Mouse (Mus musculus): ENCODE results near the gene L2hgdh. TPM values are rescaled to one million over a fixed set of nuclear protein-coding genes. Genes with fewer than 3 reads are reported as not detected.
A peak's percentile ranks its signal among the peaks of the same experiment; 100 is the strongest.
"Not testable (repeated sequence)": the region's sequence is repeated elsewhere in the genome, so short reads cannot be mapped to it uniquely, and the experiment has no call there.

The L2hgdh gene
- polyA plus RNA-seq, 1 experiment from 2014 or later, result 9.7 TPM

DNA sequence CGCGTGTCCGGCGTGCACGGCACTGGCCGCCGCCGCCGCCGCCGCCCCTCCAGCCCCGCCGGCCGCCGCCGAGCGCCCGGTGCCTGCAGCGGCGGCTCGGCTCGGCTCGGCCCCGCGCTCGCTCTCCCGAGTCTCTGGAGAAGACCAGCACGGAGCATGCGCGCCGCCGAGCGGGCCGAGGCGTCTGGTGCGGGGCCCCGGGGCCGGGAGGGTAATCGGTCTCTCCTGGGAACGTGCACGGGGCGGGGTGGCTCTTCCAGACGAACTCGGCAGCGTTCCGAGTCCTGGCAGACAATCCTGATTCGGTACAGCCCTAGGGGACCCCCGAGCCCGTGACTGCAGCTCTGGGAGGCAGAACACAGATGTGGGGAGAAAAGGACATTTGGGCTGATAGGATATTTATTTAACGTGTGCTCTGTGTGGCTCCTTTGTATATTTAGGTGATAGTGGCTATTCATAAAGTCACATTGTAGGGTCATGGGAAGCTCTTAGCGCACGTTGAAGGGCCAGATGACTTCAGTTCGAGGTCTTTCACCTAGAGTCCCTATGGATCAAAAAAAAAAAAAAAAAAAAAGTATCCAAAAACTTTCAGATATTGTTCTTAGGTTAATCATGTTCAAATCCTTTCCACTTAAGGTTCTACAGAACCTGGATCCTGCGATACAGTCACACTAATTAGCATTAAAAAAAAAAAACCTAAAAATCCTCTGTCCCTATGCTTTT is 42.4 kb downstream of the L2hgdh start:
- 2% methylated on average over 31 of the region's 54 CpGs for WGBS
- H3K4me1 ChIP-seq (replicated peaks), result peaks cover 10% of the 10 kb centered on the region
- peak overlapping the region; percentile 98 for H3K27ac ChIP-seq
- peak overlapping the region; percentile 72 for H3K4me2 ChIP-seq (replicated peaks)
- H3K9ac ChIP-seq (replicated peaks), result peak overlapping the region; percentile 95
- no peaks in the 10 kb centered on the region for H3K36me3 ChIP-seq
- no peaks in the 10 kb centered on the region for H3K9me3 ChIP-seq
- ATAC-seq, result peak; percentile 94
- peak overlapping the region; percentile 94 for H3K4me3 ChIP-seq (replicated peaks)
- no peaks in the 10 kb centered on the region for H3K27me3 ChIP-seq

DNA sequence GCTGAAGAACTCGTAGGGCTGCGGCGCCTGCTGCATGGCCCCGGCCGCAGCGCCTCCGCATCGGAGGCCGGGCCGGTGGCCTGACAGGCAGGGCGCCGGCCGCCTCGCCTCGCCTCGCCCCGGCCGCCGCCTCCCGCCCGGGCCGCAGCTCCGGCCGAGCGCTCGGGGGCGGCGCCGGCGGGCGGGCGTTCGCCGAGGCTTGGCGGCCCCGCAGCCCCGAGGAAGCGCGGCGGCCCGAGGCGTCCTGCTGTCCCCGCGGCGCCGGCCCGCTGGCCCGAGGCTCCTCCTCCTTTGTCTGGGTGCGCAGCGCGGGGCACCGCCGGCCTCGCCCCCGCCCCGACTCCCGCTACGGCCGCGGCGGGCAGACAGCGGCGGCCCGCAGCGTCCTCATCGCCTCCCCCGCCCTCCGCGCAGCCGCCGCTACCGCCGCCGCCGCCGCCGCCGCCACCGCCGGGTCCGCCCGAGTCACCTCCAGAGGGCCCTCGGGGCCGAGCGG is 43.1 kb downstream of the L2hgdh start, which contains the start of gene Sos2:
Gene Sos2, minus strand, starts transcription at position 287 of the 496 bp plus-strand sequence.
- peak; percentile 89 for ATAC-seq
- H3K4me1 ChIP-seq (replicated peaks), result peaks cover 10% of the 10 kb centered on the region
- 0% methylated on average over 12 of the region's 85 CpGs for WGBS

DNA sequence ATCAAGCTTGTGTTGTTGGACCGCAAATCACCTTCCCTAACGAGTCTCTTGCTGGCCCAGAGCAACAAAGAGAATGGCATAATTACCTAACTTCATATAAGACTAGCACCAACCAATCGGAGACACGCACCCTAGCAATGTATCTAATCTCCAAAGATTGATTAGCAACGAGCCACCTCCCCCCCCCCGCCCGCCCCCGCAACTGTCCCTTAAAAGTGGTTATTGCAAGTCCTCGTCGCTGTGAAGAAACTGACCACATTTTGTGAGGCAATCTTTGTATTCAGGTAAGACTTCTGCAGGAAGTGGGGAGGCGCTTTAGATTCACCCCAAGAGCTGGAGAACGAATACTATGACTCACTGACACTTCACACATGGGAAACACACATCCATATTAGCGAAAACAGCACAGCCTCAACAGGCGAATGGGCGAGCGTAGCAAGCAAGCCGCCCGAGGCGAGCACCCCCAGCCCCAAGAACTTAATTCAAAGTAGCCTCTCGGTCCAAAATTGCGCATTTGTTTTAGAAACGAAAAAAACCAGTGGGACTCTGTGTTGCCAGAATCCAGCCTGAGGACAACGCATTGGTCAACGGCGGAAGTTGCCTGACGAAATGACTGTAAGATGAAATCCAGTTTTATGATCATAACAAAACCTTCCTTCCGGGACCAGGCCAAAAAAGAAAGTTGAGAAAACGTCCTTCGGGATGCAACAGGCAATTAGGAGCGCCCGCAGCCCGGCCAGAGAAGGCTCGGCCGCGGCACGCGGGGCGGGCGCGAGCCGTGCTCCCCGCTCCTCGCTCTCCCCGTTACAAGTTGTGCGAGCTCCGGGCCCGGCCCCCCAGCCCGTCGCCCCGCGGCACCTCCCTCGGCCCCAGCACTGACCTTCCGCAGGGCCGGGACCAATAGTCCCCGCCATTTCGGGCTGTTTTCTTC is 43.8 kb downstream of the L2hgdh start:
- WGBS, result 1% methylated on average over 50 of the region's 56 CpGs
- no peaks in the 10 kb centered on the region for H3K36me3 ChIP-seq
- peaks cover 10% of the 10 kb centered on the region for H3K4me1 ChIP-seq (replicated peaks)
- no peaks in the 10 kb centered on the region for H3K27me3 ChIP-seq
- no peaks in the 10 kb centered on the region for H3K9me3 ChIP-seq
- H3K4me3 ChIP-seq (replicated peaks), result peak overlapping the region; percentile 94
- H3K4me2 ChIP-seq (replicated peaks), result peak overlapping the region; percentile 72
- peak overlapping the region; percentile 98 for H3K27ac ChIP-seq
- H3K9ac ChIP-seq (replicated peaks), result peak overlapping the region; percentile 95
- peak; percentile 65 for ATAC-seq

More for the DNA sequence above, 43.1 kb downstream of the L2hgdh start, which contains the start of gene Sos2:
- Histone ChIP-seq H3K36me3 (no peaks in the 10 kb centered on the region), H3K27ac (peak within 1 kb of the TSS; percentile 98), H3K27me3 (no peaks in the 10 kb centered on the region), H3K9me3 (no peaks in the 10 kb centered on the region), H3K4me2 (replicated peaks) (peak within 1 kb of the TSS; percentile 72), H3K4me3 (replicated peaks) (peak within 1 kb of the TSS; percentile 94), H3K9ac (replicated peaks) (peak within 1 kb of the TSS; percentile 95)

DNA sequence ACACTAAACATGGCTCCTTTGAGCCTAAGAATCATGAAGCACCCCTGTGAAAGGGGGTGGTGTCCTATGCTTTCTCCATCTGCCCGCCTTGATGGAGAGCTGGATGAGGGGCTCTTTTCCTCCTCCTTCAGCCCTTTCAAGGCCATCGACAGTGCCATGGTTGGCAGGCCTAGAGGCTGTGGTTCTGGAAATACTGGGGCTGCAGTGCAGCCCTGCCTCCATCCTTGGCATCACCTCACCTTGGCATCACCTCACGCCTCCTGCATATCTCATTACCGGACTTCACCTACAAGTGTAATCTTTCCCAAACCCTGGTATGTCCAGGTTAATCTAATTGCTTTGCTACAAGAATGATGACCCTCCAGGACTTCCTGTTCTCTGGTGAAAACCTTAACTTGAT is 48.5 kb downstream of the L2hgdh start:
- 97% methylated on average over 4 of the region's 4 CpGs for WGBS
- no peak overlapping the region for H3K27ac ChIP-seq
- no peak overlapping the region for H3K9ac ChIP-seq (replicated peaks)
- H3K9me3 ChIP-seq, result no peaks in the 10 kb centered on the region
- no peaks in the 10 kb centered on the region for H3K27me3 ChIP-seq
- no peak overlapping the region for H3K4me2 ChIP-seq (replicated peaks)
- no peak for ATAC-seq
- H3K4me3 ChIP-seq (replicated peaks), result no peak overlapping the region
- H3K36me3 ChIP-seq, result no peaks in the 10 kb centered on the region
- peaks cover 18% of the 10 kb centered on the region for H3K4me1 ChIP-seq (replicated peaks)

DNA sequence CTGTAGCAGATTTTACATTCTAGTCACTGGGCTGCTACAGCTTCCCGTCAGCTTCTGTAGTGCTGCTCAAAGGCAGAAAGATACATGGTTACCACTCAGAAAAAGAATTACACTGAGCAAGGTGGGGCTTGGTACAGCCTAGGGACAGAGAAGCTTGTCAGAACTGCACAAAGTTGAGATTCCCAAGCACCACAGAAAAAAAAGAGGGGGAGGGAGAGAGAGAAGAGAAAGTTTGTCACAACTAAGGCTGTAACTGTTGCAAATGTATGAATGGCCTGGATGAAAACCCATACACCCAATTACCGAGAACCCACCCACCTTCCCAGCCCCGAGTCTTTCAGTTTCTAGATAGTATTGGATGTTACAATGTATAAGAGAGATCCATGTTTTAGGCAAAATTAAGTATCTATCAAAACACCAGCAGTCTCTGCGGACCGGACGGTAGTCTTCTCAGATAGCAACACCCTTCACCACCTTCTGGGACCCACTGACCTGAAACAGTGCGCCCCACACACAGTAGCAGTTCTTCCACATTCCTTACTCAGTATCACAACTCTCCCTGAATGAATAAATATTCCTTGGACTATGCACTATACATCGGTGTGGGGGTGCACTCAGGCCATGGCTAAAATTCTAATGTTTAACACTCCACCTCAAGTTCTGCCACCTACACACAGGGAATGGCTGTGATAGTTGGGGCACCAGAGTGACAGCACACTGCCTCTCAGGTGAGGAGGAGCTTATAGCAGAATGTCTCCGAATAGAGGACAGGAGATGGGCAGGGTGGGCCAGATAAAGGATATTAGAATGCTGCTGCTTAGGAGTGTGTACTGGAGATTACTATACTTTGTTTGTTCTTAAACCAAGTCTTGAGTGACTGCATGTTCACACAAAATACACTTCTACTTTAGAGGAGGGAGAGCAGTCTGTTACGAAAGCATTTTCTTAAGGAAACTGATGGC is 49.8 kb downstream of the L2hgdh start:
- Histone ChIP-seq H3K9me3 (no peaks in the 10 kb centered on the region), H3K4me1 (replicated peaks) (peaks cover 11% of the 10 kb centered on the region), H3K27me3 (no peaks in the 10 kb centered on the region), H3K4me2 (replicated peaks) (no peak overlapping the region), H3K36me3 (0 out of 2 replicates have a peak, but pooled peaks cover 3% of the 10 kb centered on the region), H3K9ac (replicated peaks) (no peak overlapping the region), H3K27ac (no peak overlapping the region), H3K4me3 (replicated peaks) (no peak overlapping the region)
- 85% methylated on average over 10 of the region's 10 CpGs for WGBS
- ATAC-seq, result no peak

DNA sequence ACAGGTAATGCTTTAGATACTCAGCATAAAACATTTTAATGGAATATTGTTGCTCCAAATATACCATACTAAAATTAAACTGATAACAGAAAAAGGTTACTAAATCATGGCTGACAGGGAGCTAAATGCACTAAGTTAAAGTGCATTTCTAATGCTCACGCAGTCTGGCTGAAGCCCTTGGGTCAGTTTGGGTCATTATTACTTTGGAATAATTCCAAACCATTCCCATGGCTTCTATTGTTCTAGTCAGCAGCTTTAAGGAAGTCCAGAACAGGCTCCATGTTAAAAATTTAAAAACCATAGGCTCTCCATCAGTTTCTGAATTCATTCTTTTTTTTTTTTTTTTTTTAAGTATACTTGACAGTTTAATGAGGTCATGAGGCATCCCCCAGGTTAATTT is 50.5 kb downstream of the L2hgdh start:
- Histone ChIP-seq H3K4me1 (replicated peaks) (peaks cover 8% of the 10 kb centered on the region; the same call in 1 of the 2 replicates), H3K9ac (replicated peaks) (no peak overlapping the region), H3K27me3 (no peaks in the 10 kb centered on the region), H3K4me3 (replicated peaks) (no peak overlapping the region), H3K9me3 (no peaks in the 10 kb centered on the region), H3K4me2 (replicated peaks) (no peak overlapping the region), H3K36me3 (0 out of 2 replicates have a peak, but pooled peaks cover 3% of the 10 kb centered on the region), H3K27ac (no peak overlapping the region)
- ATAC-seq, result no peak
- 72% methylated on average over 1 of the region's 1 CpGs for WGBS

DNA sequence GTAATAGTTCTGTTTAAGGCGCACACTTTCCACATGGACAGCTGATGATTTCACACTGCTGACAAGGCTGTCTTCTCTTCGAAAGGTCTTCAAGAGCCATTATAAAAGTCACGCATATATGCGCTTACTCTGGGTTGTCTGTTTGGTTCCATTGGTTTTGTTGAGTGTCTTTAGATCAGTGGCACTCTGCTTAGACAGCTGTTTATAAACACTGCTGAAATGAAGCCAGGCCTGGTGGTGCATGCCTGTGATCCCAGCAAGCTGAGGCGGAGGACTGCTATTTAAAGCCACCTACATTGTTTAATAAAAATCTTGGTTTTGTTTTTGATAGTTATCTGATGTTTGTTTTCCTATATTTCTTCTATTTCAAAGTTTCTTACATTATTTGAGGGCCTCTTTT is 58.0 kb downstream of the L2hgdh start:
- Histone ChIP-seq H3K9me3 (no peaks in the 10 kb centered on the region; the same call in 1 of the 2 replicates), H3K27ac (no peak overlapping the region), H3K36me3 (peaks cover 14% of the 10 kb centered on the region), H3K4me3 (replicated peaks) (no peak overlapping the region), H3K4me1 (replicated peaks) (no peaks in the 10 kb centered on the region), H3K4me2 (replicated peaks) (no peak overlapping the region), H3K9ac (replicated peaks) (no peak overlapping the region), H3K27me3 (no peaks in the 10 kb centered on the region)
- ATAC-seq, result no peak
- WGBS, result 97% methylated on average over 5 of the region's 5 CpGs

DNA sequence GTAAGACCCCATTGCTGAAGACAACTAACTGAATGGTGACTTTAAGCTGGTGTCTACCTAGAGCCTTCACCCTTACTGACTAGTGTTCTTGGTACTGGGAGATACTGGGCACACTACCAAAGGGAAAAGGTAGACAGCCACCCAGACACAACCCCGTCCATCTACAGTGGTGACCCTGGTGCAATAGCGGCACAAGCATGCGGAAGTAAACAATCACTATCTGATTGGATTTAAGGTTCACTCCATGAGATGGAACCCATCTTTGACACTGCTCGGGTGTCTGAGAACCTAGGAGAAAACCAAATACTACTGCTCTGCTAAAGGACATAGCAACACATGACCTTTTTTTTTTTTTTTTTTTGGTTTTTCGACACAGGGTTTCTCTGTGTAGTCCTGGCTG is 63.0 kb downstream of the L2hgdh start:
- 95% methylated on average over 5 of the region's 5 CpGs for WGBS
- ATAC-seq, result no peak
- Histone ChIP-seq H3K27me3 (no peaks in the 10 kb centered on the region), H3K9me3 (no peaks in the 10 kb centered on the region; the same call in 1 of the 2 replicates), H3K4me2 (replicated peaks) (no peak overlapping the region), H3K4me1 (replicated peaks) (no peaks in the 10 kb centered on the region), H3K4me3 (replicated peaks) (no peak overlapping the region), H3K9ac (replicated peaks) (no peak overlapping the region), H3K36me3 (peaks cover 11% of the 10 kb centered on the region), H3K27ac (no peak overlapping the region)

DNA sequence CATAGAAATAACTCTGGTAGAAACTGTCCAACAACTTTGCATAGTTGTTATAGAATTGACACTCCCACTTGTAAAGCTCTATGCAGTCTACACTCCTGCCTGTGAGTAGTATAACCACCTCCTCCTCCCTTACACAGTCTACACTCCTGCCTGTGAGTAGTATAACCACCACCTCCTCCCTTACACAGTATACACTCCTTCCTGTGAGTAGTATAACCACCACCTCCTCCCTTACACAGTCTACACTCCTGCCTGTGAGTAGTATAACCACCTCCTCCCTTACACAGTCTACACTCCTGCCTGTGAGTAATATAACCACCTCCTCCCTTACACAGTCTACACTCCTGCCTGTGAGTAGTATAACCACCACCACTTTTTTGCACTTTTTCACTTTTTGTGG is 70.7 kb downstream of the L2hgdh start:
- peak; percentile 94 for ATAC-seq
- H3K27me3 ChIP-seq, result not testable (repeated sequence)

DNA sequence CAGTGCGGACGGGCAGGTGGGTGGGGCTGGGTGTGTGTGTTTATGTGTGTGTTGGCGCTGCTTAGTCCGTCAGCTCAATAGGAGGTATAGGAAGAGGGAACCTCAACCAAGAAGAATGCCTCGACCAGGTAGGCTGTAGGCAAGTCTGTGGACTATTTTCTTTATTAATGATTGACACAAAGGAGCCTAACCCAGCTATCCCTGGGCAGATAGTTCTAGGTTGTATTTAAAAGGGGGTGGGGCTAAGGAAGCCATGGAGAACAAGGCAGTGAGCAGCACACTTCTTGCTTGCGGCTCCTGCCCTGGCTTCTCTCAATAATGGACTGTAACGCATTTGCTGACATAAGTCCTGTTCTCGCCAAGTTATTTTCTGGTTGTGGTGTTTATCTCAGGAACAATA is 75.2 kb downstream of the L2hgdh start:
- H3K9ac ChIP-seq (replicated peaks), result no peak overlapping the region
- H3K4me1 ChIP-seq (replicated peaks), result no peaks in the 10 kb centered on the region
- ATAC-seq, result no peak
- no peak overlapping the region for H3K4me3 ChIP-seq (replicated peaks)
- no peaks in the 10 kb centered on the region for H3K27me3 ChIP-seq
- 89% methylated on average over 8 of the region's 8 CpGs for WGBS
- H3K4me2 ChIP-seq (replicated peaks), result no peak overlapping the region
- 0 out of 2 replicates have a peak, but pooled peaks cover 7% of the 10 kb centered on the region for H3K9me3 ChIP-seq
- no peak overlapping the region for H3K27ac ChIP-seq
- H3K36me3 ChIP-seq, result peaks cover 37% of the 10 kb centered on the region

More for the DNA sequence above, 70.7 kb downstream of the L2hgdh start:
- peaks cover 22% of the 10 kb centered on the region for H3K36me3 ChIP-seq
- not testable (repeated sequence) for H3K27ac ChIP-seq; H3K4me2 ChIP-seq (replicated peaks); H3K9ac ChIP-seq (replicated peaks); H3K4me1 ChIP-seq (replicated peaks); H3K9me3 ChIP-seq; H3K4me3 ChIP-seq (replicated peaks)

Measured in midbrain, embryonic 13.5 days (tissue).